Mouse (Mus musculus) monocyte, adult 2 months (primary cell): ENCODE results near the gene Tmpo.

Experiments
- DNase-seq, 2 experiments: peaks; one replicate each; pipeline ENCODE4 v3.0.0; 2022; ENCODE audit warnings: low spot score in 2 of 2, low read depth in 1 of 2

Tmpo gene

GRCm38 (mm10) chr10:91161006-91161405, 20.1 kb downstream of the Tmpo start:
- no peak for DNase-seq

- no peak for DNase-seq
These were observed 22.7 kb downstream of the Tmpo start for GRCm38 (mm10) chr10:91158442-91158841.

GRCm38 (mm10) chr10:91156338-91156737, 24.8 kb downstream of the Tmpo start:
- DNase-seq = no peak

GRCm38 (mm10) chr10:91153894-91154503, 27.1 kb downstream of the Tmpo start:
- no peak for DNase-seq

- no peak for DNase-seq
These were observed 35.7 kb downstream of the Tmpo start for GRCm38 (mm10) chr10:91145413-91145812.

GRCm38 (mm10) chr10:91143313-91144230, 37.5 kb downstream of the Tmpo start:
- no peak for DNase-seq

- DNase-seq = no peak
These were observed 38.4 kb downstream of the Tmpo start for GRCm38 (mm10) chr10:91142654-91143191.

- DNase-seq = no peak
These were observed 39.6 kb downstream of the Tmpo start for GRCm38 (mm10) chr10:91141564-91141963.

- DNase-seq = no peak
These were observed 41.9 kb downstream of the Tmpo start for GRCm38 (mm10) chr10:91139148-91139766.

GRCm38 (mm10) chr10:91138317-91138716, 42.8 kb downstream of the Tmpo start:
- peak; percentile 21 to 44 for DNase-seq

GRCm38 (mm10) chr10:91137400-91137799, 43.7 kb downstream of the Tmpo start:
- peak in 1 of 2 experiments; percentile 14 for DNase-seq

GRCm38 (mm10) chr10:91135302-91135972, 45.7 kb downstream of the Tmpo start:
- DNase-seq = no peak

GRCm38 (mm10) chr10:91131565-91131964, 49.5 kb downstream of the Tmpo start:
- DNase-seq = no peak

- no peak for DNase-seq
These were observed 50.3 kb downstream of the Tmpo start for GRCm38 (mm10) chr10:91130792-91131191.

- no peak for DNase-seq
These were observed 52.5 kb downstream of the Tmpo start for GRCm38 (mm10) chr10:91128551-91129160.

- DNase-seq = no peak
These were observed 53.7 kb downstream of the Tmpo start for GRCm38 (mm10) chr10:91127395-91127794.

- no peak for DNase-seq
These were observed 54.3 kb downstream of the Tmpo start for GRCm38 (mm10) chr10:91126618-91127355.

GRCm38 (mm10) chr10:91123828-91124822, 57.0 kb downstream of the Tmpo start, which contains the start of gene Slc25a3:
Gene Slc25a3, minus strand, starts transcription at chr10:91124059.
- DNase-seq = peak; percentile 93 to 97
